Mouse (Mus musculus) hindbrain, embryonic 13.5 days (tissue): ENCODE measurements around the gene Slc1a5. TPM values are rescaled to one million over a fixed set of nuclear protein-coding genes. Genes with fewer than 3 reads are reported as not detected.

ENCODE experiments used
- ATAC-seq: fragments of 200-750 bp; cut with Nextera tagmentation; 2 replicates; pipeline ENCODE4 v1.8.0; 2017; ENCODE audit warnings: moderate TSS enrichment; ENCODE audit not compliant: low FRiP score
- H3K27ac ChIP-seq: fragments of 300-500 bp; sonication (generic); 2 replicates; pipeline ENCODE4 v1.5.1; 2015; ENCODE audit warnings: inconsistent platforms, mild to moderate bottlenecking, moderate library complexity
- H3K27me3 ChIP-seq: fragments of 300-500 bp; sonication (generic); 2 replicates; pipeline ENCODE4 v1.6.1; 2015; ENCODE audit warnings: mild to moderate bottlenecking, inconsistent platforms
- H3K36me3 ChIP-seq: fragments of 300-500 bp; sonication (generic); 2 replicates; pipeline ENCODE4 v1.6.1; 2015; ENCODE audit warnings: mild to moderate bottlenecking, inconsistent platforms
- H3K4me1 ChIP-seq: fragments of 300-500 bp; sonication (generic); replicated peaks from 2 replicates; pipeline ENCODE4 v1.6.1; 2015; ENCODE audit warnings: inconsistent platforms
- H3K4me2 ChIP-seq: fragments of 300-500 bp; sonication (generic); 2 replicates; pipeline ENCODE4 v1.6.1; 2015; ENCODE audit warnings: inconsistent platforms, mild to moderate bottlenecking, moderate library complexity
- H3K4me3 ChIP-seq: fragments of 300-500 bp; sonication (generic); 2 replicates; pipeline ENCODE4 v1.5.1; 2015; ENCODE audit warnings: mild to moderate bottlenecking, inconsistent platforms
- H3K9ac ChIP-seq: fragments of 300-500 bp; sonication (generic); 2 replicates; pipeline ENCODE4 v1.6.1; 2015; ENCODE audit warnings: mild to moderate bottlenecking, inconsistent platforms
- H3K9me3 ChIP-seq: fragments of 300-500 bp; sonication (generic); 2 replicates; pipeline ENCODE4 v1.6.1; 2016; ENCODE audit warnings: inconsistent platforms
- WGBS: fragments of 180-500 bp; shearing (Covaris S2); methylation state at CpG from one replicate; pipeline ENCODE4 v1.1.7; 2015; 5-methylcytosine and 5-hydroxymethylcytosine counted together
- polyA plus RNA-seq: library from polyadenylated mRNA; unstranded; fragments of >200 nt; fragmentation: Nextera tagmentation; extraction: Ambion mirVana; gene quantifications from 2 replicates; pipeline ENCODE4 v1.2.1, GENCODE M21; 2015

The Slc1a5 gene
- polyA plus RNA-seq, 1 experiment from 2014 or later, result 8.7 TPM

DNA sequence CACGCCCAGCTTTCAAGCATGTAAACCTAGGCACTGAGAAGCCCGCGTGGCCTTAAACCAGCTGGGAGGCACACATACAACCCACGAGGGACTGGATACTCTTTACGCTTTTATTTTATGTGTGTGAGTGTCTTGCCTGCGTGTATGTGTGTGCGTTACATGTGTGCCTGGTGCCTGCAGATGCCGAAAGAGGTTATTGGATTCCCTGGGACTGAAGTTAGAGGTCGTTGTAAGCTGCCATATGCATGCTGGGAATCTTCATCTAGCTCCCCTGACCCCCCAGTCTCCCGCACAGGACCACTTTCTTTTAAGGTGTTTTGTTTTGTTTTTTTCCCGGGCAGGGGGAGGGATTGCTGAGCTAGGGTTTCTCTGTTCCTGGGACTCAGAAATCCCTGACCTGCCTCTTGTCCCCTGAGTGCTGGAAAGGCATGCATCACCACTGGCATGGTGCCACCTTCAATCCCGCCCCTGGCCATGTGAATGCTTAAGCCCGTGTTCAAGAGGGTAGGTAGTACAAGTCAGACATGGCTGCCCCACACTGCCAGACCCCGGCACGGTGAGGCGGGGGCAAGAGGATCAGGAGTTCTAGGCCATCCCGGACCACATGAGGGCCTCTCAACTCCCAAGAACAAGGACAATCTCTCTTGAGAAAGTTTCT lies 2.7 kb downstream of the Slc1a5 start:
- H3K4me3 ChIP-seq, result peak overlapping the region; percentile 55; the same call in 1 of the 2 replicates
- WGBS, result 45% methylated on average over 17 of the region's 17 CpGs
- peaks cover 24% of the 10 kb centered on the region for H3K27me3 ChIP-seq
- no peak overlapping the region for H3K27ac ChIP-seq
- H3K9me3 ChIP-seq, result no peaks in the 10 kb centered on the region
- ATAC-seq, result no peak
- H3K4me1 ChIP-seq, result peaks cover 40% of the 10 kb centered on the region
- H3K36me3 ChIP-seq, result no peaks in the 10 kb centered on the region
- H3K4me2 ChIP-seq, result peak overlapping the region; percentile 99
- peak overlapping the region; percentile 53; the same call in 1 of the 2 replicates for H3K9ac ChIP-seq

- no peak overlapping the region for H3K4me3 ChIP-seq
- no peaks in the 10 kb centered on the region for H3K9me3 ChIP-seq
- H3K36me3 ChIP-seq, result no peaks in the 10 kb centered on the region
- H3K27me3 ChIP-seq, result peaks cover 24% of the 10 kb centered on the region
- no peak overlapping the region for H3K4me2 ChIP-seq
- H3K4me1 ChIP-seq, result peaks cover 40% of the 10 kb centered on the region
- H3K27ac ChIP-seq, result no peak overlapping the region
- 69% methylated on average over 10 of the region's 10 CpGs for WGBS
- no peak overlapping the region for H3K9ac ChIP-seq
- no peak for ATAC-seq
These were observed 3.4 kb downstream of the Slc1a5 start for GRCm38 (mm10) chr7:16784498-16784976.

- H3K4me1 ChIP-seq, result peaks cover 40% of the 10 kb centered on the region
- H3K36me3 ChIP-seq, result peaks cover 3% of the 10 kb centered on the region; the same call in 1 of the 2 replicates
- peaks cover 24% of the 10 kb centered on the region for H3K27me3 ChIP-seq
- no peak for ATAC-seq
- no peak overlapping the region for H3K4me3 ChIP-seq
- H3K27ac ChIP-seq, result no peak overlapping the region
- no peak overlapping the region for H3K4me2 ChIP-seq
- WGBS, result 90% methylated on average over 8 of the region's 8 CpGs
- no peaks in the 10 kb centered on the region for H3K9me3 ChIP-seq
- H3K9ac ChIP-seq, result no peak overlapping the region
These were observed 4.5 kb downstream of the Slc1a5 start for GRCm38 (mm10) chr7:16785541-16786083.

GRCm38 (mm10) chr7:16792316-16792715 lies 11.2 kb downstream of the Slc1a5 start:
- no peaks in the 10 kb centered on the region for H3K9me3 ChIP-seq
- H3K36me3 ChIP-seq, result peaks cover 3% of the 10 kb centered on the region
- 83% methylated on average over 5 of the region's 5 CpGs for WGBS
- no peaks in the 10 kb centered on the region for H3K27me3 ChIP-seq
- ATAC-seq, result no peak
- H3K4me1 ChIP-seq, result no peaks in the 10 kb centered on the region
- H3K9ac ChIP-seq, result no peak overlapping the region
- H3K4me2 ChIP-seq, result no peak overlapping the region
- no peak overlapping the region for H3K4me3 ChIP-seq
- H3K27ac ChIP-seq, result no peak overlapping the region

DNA sequence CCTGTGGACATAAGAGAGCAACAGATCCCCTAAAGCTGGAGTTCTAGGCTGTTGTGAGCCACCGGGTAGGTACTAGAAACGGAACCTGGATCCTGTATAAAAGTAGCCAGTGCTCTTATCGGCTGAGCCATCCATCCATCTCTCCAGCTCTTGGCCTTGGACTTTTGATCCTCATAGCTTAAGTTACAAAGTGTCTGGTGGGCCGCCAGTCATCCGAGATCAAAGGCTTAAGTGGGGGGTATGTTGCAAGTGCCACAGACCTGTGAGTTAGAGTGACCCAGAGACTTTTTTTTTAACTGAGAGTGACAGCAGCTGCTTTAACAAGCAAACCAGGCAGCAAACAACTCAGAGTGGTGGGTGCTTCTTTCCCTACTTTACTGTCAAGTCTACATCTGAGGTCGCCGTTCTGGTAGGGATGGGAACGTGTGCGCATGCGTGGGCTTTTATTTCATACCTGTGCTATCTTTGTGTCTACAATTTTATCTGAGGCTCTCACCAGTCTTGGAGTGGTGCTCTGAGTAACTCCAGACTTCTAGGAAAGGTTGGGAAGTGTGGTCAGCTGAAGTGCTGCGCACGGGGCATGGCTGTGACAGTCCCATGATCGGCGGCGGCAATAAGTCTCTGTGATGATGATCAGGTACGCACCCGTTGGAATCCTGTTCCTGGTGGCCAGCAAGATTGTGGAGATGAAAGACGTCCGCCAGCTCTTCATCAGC lies 12.0 kb downstream of the Slc1a5 start:
- no peaks in the 10 kb centered on the region for H3K9me3 ChIP-seq
- H3K27ac ChIP-seq, result no peak overlapping the region
- no peak overlapping the region for H3K4me2 ChIP-seq
- H3K4me1 ChIP-seq, result no peaks in the 10 kb centered on the region
- H3K36me3 ChIP-seq, result peaks cover 6% of the 10 kb centered on the region
- no peaks in the 10 kb centered on the region for H3K27me3 ChIP-seq
- no peak overlapping the region for H3K9ac ChIP-seq
- WGBS, result 95% methylated on average over 19 of the region's 19 CpGs
- no peak for ATAC-seq
- no peak overlapping the region for H3K4me3 ChIP-seq

GRCm38 (mm10) chr7:16794886-16795285 lies 13.7 kb downstream of the Slc1a5 start:
- no peaks in the 10 kb centered on the region for H3K4me1 ChIP-seq
- H3K27me3 ChIP-seq, result no peaks in the 10 kb centered on the region
- no peak overlapping the region for H3K9ac ChIP-seq
- no peak overlapping the region for H3K4me2 ChIP-seq
- WGBS, result 93% methylated on average over 5 of the region's 5 CpGs
- H3K27ac ChIP-seq, result no peak overlapping the region
- no peaks in the 10 kb centered on the region for H3K9me3 ChIP-seq
- H3K36me3 ChIP-seq, result peaks cover 4% of the 10 kb centered on the region
- ATAC-seq, result no peak
- H3K4me3 ChIP-seq, result no peak overlapping the region

- no peak overlapping the region for H3K9ac ChIP-seq
- H3K27ac ChIP-seq, result no peak overlapping the region
- 0 out of 2 replicates have a peak, but pooled peaks have one; percentile 11 for ATAC-seq
- H3K4me1 ChIP-seq, result peaks cover under 1% of the 10 kb centered on the region; the same call in 1 of the 2 replicates
- H3K4me3 ChIP-seq, result no peak overlapping the region
- 28% methylated on average over 8 of the region's 8 CpGs for WGBS
- no peaks in the 10 kb centered on the region for H3K27me3 ChIP-seq
- no peaks in the 10 kb centered on the region for H3K9me3 ChIP-seq
- H3K4me2 ChIP-seq, result no peak overlapping the region
- H3K36me3 ChIP-seq, result peaks cover 20% of the 10 kb centered on the region
These were observed 23.4 kb downstream of the Slc1a5 start for GRCm38 (mm10) chr7:16804409-16805028.

- peaks cover 20% of the 10 kb centered on the region for H3K36me3 ChIP-seq
- no peak overlapping the region for H3K9ac ChIP-seq
- 89% methylated on average over 9 of the region's 9 CpGs for WGBS
- no peaks in the 10 kb centered on the region for H3K9me3 ChIP-seq
- no peak overlapping the region for H3K4me2 ChIP-seq
- H3K27me3 ChIP-seq, result peaks cover 20% of the 10 kb centered on the region
- H3K4me1 ChIP-seq, result peaks cover 32% of the 10 kb centered on the region
- no peak for ATAC-seq
- H3K4me3 ChIP-seq, result no peak overlapping the region
- H3K27ac ChIP-seq, result no peak overlapping the region
These were observed 26.8 kb downstream of the Slc1a5 start for GRCm38 (mm10) chr7:16807936-16808335.

DNA sequence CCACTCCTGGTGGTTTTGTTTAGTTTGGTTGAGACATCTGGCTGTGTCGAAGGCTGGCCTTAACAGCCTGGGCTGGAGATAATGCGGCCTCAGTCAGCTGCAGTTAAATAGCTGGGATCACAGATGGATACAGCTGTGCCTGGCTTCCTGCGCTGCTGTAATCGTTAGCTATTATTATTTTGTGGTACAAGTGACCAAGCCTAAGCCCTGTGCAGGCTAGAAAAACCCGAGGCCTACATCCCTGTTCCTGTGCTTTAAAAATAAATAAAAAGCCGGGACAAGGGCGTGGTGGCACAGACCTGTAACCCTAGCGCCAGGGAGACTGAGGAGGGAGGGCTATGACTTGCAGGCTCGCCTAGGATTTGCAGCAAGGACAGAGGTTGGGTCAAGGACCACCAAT lies 27.5 kb downstream of the Slc1a5 start:
- Histone ChIP-seq H3K9me3 (no peaks in the 10 kb centered on the region), H3K9ac (no peak overlapping the region), H3K4me1 (peaks cover 38% of the 10 kb centered on the region), H3K4me3 (no peak overlapping the region), H3K36me3 (peaks cover 24% of the 10 kb centered on the region), H3K27ac (no peak overlapping the region), H3K27me3 (peaks cover 20% of the 10 kb centered on the region), H3K4me2 (no peak overlapping the region)
- ATAC-seq, result no peak
- WGBS, result 90% methylated on average over 9 of the region's 9 CpGs

GRCm38 (mm10) chr7:16809739-16810138 lies 28.6 kb downstream of the Slc1a5 start:
- Histone ChIP-seq H3K9me3 (no peaks in the 10 kb centered on the region), H3K27me3 (peaks cover 20% of the 10 kb centered on the region), H3K36me3 (peaks cover 24% of the 10 kb centered on the region), H3K4me1 (peaks cover 49% of the 10 kb centered on the region), H3K4me2 (peak overlapping the region; percentile 85), H3K4me3 (peak overlapping the region; percentile 58; the same call in 1 of the 2 replicates), H3K27ac (peak overlapping the region; percentile 94), H3K9ac (0 out of 2 replicates have a peak overlapping the region, but pooled peaks have one; percentile 35)
- WGBS, result 21% methylated on average over 10 of the region's 10 CpGs
- ATAC-seq, result no peak

- Histone ChIP-seq H3K9me3 (no peaks in the 10 kb centered on the region), H3K4me2 (peak overlapping the region; percentile 85), H3K27ac (peak overlapping the region; percentile 94), H3K36me3 (peaks cover 24% of the 10 kb centered on the region), H3K9ac (peak overlapping the region; percentile 87), H3K4me3 (peak overlapping the region; percentile 58), H3K27me3 (peaks cover 20% of the 10 kb centered on the region), H3K4me1 (peaks cover 56% of the 10 kb centered on the region)
- WGBS, result 53% methylated on average over 28 of the region's 28 CpGs
- peak; percentile 18; the same call in 1 of the 2 replicates for ATAC-seq
These were observed 29.3 kb downstream of the Slc1a5 start for GRCm38 (mm10) chr7:16810399-16810919.
